7 mouse cellular contexts compared by ENCODE assay signal in the genomic region with DNA sequence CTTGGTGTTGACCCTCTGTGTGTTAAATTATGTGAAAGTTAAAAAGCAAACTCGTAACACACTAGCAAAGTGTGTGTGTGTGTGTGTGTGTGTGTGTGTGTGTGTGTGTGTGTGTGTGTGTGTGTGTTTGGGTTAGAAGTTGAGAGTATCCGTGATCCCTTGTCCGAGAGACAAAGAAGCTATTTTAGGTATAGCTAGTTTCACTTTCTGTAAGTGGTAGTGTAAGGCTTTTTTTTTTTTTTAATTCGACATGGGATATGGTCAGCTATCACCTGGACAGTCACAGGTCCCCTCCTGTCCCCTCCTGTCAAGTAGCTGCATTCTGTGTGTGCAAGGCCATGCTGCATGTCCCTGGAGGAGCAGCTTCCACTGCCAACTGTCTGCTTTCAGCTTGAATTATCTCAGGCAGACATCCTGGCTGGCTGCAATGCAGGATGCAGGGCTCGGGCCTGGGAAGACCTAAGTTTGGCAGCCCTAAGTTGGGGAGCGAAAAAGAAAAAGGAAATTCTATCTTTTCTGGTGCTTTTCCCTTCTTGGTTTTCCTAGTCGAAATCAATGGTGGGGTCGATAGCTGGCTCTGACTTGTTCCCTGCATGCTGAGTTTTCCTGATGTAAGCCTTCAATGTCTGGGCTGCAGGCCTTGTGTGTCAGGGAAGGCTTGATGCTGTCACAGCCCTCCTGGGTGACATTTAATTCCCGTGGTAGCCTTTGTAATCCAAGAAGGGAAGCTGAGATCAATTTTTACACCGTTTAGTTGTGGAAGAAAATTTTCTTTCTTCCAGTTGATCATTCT.
DNase-seq lines count a peak whose midpoint lies in the region; ATAC-seq and TF ChIP-seq lines count a peak whose summit lies in the region.

No protein-coding gene starts in this region.

- peak overlapping the region; percentile 51 to 54 for H3K4me3 ChIP-seq in MEL (ENCODE audit: control insufficient read depth in 1 of 2, insufficient read depth in 1 of 2, low read depth in 2 of 2, low read length in 2 of 2)
- H3K4me3 ChIP-seq in embryonic facial prominence, embryonic 14.5 days (ENCODE audit: low read depth, low read length): no peak overlapping the region
- peak overlapping the region; percentile 36 for H3K4me3 ChIP-seq in heart, postnatal 0 days (ENCODE audit: low read depth, low read length)
- no peak overlapping the region for H3K4me3 ChIP-seq in stomach, embryonic 14.5 days (ENCODE audit: low read depth, low read length)

- peak overlapping the region; percentile 64 for H3K9ac ChIP-seq in MEL (ENCODE audit: control insufficient read depth, low read depth, low read length, poor library complexity, severe bottlenecking)
- H3K9ac ChIP-seq in embryonic facial prominence, embryonic 14.5 days (ENCODE audit: low read depth, low read length): peak overlapping the region; percentile 25; the same call in 1 of the 2 replicates
- H3K9ac ChIP-seq in heart, postnatal 0 days (replicated peaks; ENCODE audit: low read depth, low read length): peak overlapping the region; percentile 66
- H3K9ac ChIP-seq in stomach, embryonic 14.5 days (replicated peaks; ENCODE audit: low read depth, low read length): no peak overlapping the region

- no peak for TF ChIP-seq RAD21 in MEL (IDR thresholded peaks at IDR 0.05; ENCODE audit: low read depth, low read length)

- H3K27ac ChIP-seq in MEL (ENCODE audit: control insufficient read depth, low read depth, low read length): peak overlapping the region; percentile 70
- H3K27ac ChIP-seq in embryonic facial prominence, embryonic 14.5 days (replicated peaks; ENCODE audit: low read depth, low read length): peak overlapping the region; percentile 78
- peak overlapping the region; percentile 93 for H3K27ac ChIP-seq in heart, postnatal 0 days (ENCODE audit: low read depth)
- 0 out of 2 replicates have a peak overlapping the region, but pooled peaks have one; percentile 53 for H3K27ac ChIP-seq in stomach, embryonic 14.5 days (ENCODE audit: low read length)

- peaks cover 4 to 54% of the 10 kb centered on the region in 2 experiments; a peak in 3 of 4 replicates for H3K36me3 ChIP-seq in MEL (ENCODE audit: control insufficient read depth in 1 of 2, insufficient read depth in 2 of 2, low read length in 2 of 2)
- no peaks in the 10 kb centered on the region for H3K36me3 ChIP-seq in embryonic facial prominence, embryonic 14.5 days (ENCODE audit: control insufficient read depth, insufficient read depth, low read length)
- H3K36me3 ChIP-seq in heart, postnatal 0 days (replicated peaks; ENCODE audit: control insufficient read depth, insufficient read depth, low read length): no peaks in the 10 kb centered on the region
- no peaks in the 10 kb centered on the region for H3K36me3 ChIP-seq in stomach, embryonic 14.5 days (ENCODE audit: control insufficient read depth, insufficient read depth, low read length)

- no peak for TF ChIP-seq CTCF in MEL (IDR thresholded peaks at IDR 0.05 in 2 of 3, conservative IDR thresholded peaks at IDR 0.05 in 1 of 3; ENCODE audit: control insufficient read depth in 1 of 3, insufficient read depth in 1 of 3, low read depth in 2 of 3, low read length in 3 of 3, poor library complexity in 1 of 3, severe bottlenecking in 1 of 3)
- TF ChIP-seq CTCF in heart, postnatal 0 days (IDR thresholded peaks at IDR 0.05; ENCODE audit: low read depth): no peak

- no peaks in the 10 kb centered on the region for H3K27me3 ChIP-seq in MEL (ENCODE audit: control insufficient read depth in 1 of 2, insufficient read depth in 2 of 2, low read length in 2 of 2)
- H3K27me3 ChIP-seq in embryonic facial prominence, embryonic 14.5 days (replicated peaks; ENCODE audit: control insufficient read depth, insufficient read depth, low read length): no peaks in the 10 kb centered on the region
- H3K27me3 ChIP-seq in heart, postnatal 0 days (ENCODE audit: control insufficient read depth, insufficient read depth, low read length): no peaks in the 10 kb centered on the region
- no peaks in the 10 kb centered on the region for H3K27me3 ChIP-seq in stomach, embryonic 14.5 days (ENCODE audit: control insufficient read depth, insufficient read depth, low read length)

- H3K9me3 ChIP-seq in MEL (replicated peaks; ENCODE audit: insufficient read depth, low read length): no peaks in the 10 kb centered on the region
- H3K9me3 ChIP-seq in embryonic facial prominence, embryonic 14.5 days (ENCODE audit: control insufficient read depth, low read length): no peaks in the 10 kb centered on the region
- no peaks in the 10 kb centered on the region for H3K9me3 ChIP-seq in heart, postnatal 0 days (replicated peaks; ENCODE audit: control insufficient read depth, low read length)
- H3K9me3 ChIP-seq in stomach, embryonic 14.5 days (ENCODE audit: control insufficient read depth, low read depth, low read length): no peaks in the 10 kb centered on the region

- TF ChIP-seq EP300 in MEL (IDR thresholded peaks at IDR 0.05; ENCODE audit: low read depth in 1 of 2, low read length in 2 of 2): no peak
- no peak for TF ChIP-seq EP300 in heart, postnatal 0 days (IDR thresholded peaks at IDR 0.05; ENCODE audit: low read depth)

- peaks cover 24 to 38% of the 10 kb centered on the region in 2 experiments for H3K4me1 ChIP-seq in MEL (ENCODE audit: control insufficient read depth in 1 of 2, insufficient read depth in 2 of 2, low read length in 2 of 2)
- H3K4me1 ChIP-seq in embryonic facial prominence, embryonic 14.5 days (ENCODE audit: control insufficient read depth, insufficient read depth, low read length): peaks cover 36% of the 10 kb centered on the region
- H3K4me1 ChIP-seq in heart, postnatal 0 days (ENCODE audit: control insufficient read depth, insufficient read depth): peaks cover 24% of the 10 kb centered on the region
- peaks cover 11% of the 10 kb centered on the region for H3K4me1 ChIP-seq in stomach, embryonic 14.5 days (ENCODE audit: control insufficient read depth, insufficient read depth, low read length)

- 43% methylated on average over 10 of the region's 10 CpGs for WGBS in embryonic facial prominence, embryonic 14.5 days
- WGBS in heart, postnatal 0 days: 15% methylated on average over 10 of the region's 10 CpGs
- 57% methylated on average over 10 of the region's 10 CpGs for WGBS in stomach, embryonic 14.5 days

- DNase-seq in MEL (ENCODE audit: low read depth, low spot score): peak; percentile 59
- peak; percentile 65 to 91 for DNase-seq in adrenal gland, adult (ENCODE audit: inconsistent age in 2 of 2, low spot score in 1 of 2)
- peak; percentile 49 for DNase-seq in embryonic facial prominence, embryonic 14.5 days (ENCODE audit: low spot score)
- DNase-seq in heart, postnatal 0 days (ENCODE audit: low spot score): peak; percentile 65
- peak; percentile 31 to 56 for DNase-seq in kidney, postnatal 4 days
- no peak for DNase-seq in embryo, embryonic 9.5 days (ENCODE audit: extremely low spot score)

- H3K79me2 ChIP-seq in MEL (ENCODE audit: control insufficient read depth, insufficient read depth, low read length, poor library complexity): peaks cover 45% of the 10 kb centered on the region

- H3K4me2 ChIP-seq in embryonic facial prominence, embryonic 14.5 days (ENCODE audit: low read depth, low read length): peak overlapping the region; percentile 41
- peak overlapping the region; percentile 68 for H3K4me2 ChIP-seq in heart, postnatal 0 days (ENCODE audit: low read depth, low read length)
- H3K4me2 ChIP-seq in stomach, embryonic 14.5 days (replicated peaks; ENCODE audit: low read depth, low read length): no peak overlapping the region

- ATAC-seq in embryonic facial prominence, embryonic 14.5 days (ENCODE audit: low read depth): no peak
- ATAC-seq in heart, postnatal 0 days (ENCODE audit: insufficient read depth, low read depth): peak; percentile 51
- ATAC-seq in stomach, embryonic 14.5 days (ENCODE audit: insufficient number of reproducible peaks, insufficient read depth, low FRiP score, low read depth): no peak

- TF ChIP-seq POLR2A in MEL (IDR thresholded peaks at IDR 0.05; ENCODE audit: control insufficient read depth in 1 of 2, insufficient read depth in 1 of 2, low read depth in 1 of 2, low read length in 2 of 2, poor library complexity in 1 of 2): no peak

TF ChIP-seq in MEL, 35 proteins besides CTCF, POLR2A, EP300 and RAD21:
- TF ChIP-seq ZNF384 (IDR thresholded peaks at IDR 0.05; ENCODE audit: low read depth, low read length): peak; percentile 19; the same call in 1 of the 2 replicates
- no peak for TF ChIP-seq E2F4 (IDR thresholded peaks at IDR 0.05; ENCODE audit: borderline replicate concordance, low read depth, low read length)
- peak; percentile 42 for TF ChIP-seq MXI1 (IDR thresholded peaks at IDR 0.05; ENCODE audit: low read depth, low read length)
- peak; percentile 29; the same call in 1 of the 2 replicates for TF ChIP-seq TAL1 (IDR thresholded peaks at IDR 0.05; ENCODE audit: low read length)

Comparison
In these comparisons a context has a peak if more than half of its experiments do, and no peak if none do; other contexts are left out.
1. H3K4me3 ChIP-seq: peak in MEL (2 of 2) and heart, postnatal 0 days (single experiment); none in embryonic facial prominence, embryonic 14.5 days (single experiment) and stomach, embryonic 14.5 days (single experiment).
2. Peak in every context shown above with its lines, with median percentiles within 50 percentile points of each other: H3K27ac ChIP-seq.